17 mouse cellular contexts compared by ENCODE assay signal in the genomic region with DNA sequence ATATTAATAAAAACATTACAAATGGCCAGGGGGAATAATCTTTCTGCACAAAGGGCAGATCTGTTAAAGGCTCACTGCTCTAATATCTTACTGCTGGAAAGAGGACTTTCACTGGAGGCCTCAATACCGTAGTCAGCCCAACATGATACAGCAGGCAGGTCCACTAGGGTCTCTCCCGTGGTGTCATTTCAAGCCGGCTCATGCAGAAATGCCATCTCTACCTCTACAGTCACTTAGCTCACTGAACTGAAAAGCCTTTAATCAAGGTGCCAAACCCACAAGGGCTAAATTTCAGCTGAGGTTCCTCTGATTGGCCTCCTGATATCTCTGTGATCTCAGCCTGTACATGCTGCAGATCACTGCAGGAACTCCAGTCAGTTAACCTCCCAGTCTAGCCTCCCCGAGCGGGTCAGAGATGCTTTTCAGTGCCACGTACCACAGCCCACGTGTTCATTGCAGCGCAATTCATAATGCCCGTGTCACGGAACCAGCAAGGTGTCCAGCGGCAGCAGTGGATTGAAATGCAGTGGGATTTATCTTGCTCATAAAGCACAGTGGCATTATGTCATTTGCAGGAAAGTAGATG.
"Had no signal": no experiment of that assay in that cellular context is flagged by ENCODE, and none has a peak within 500 bp of the region (broad histone marks: within the 10 kb centered on the region; RNA-seq: fewer than 3 reads in every experiment).

No protein-coding gene starts in this region.

- H3K4me2 ChIP-seq: lung, embryonic 15.5 days; midbrain, embryonic 11.5 days; midbrain, embryonic 13.5 days; midbrain, embryonic 15.5 days; neural tube, embryonic 12.5 days; stomach, embryonic 15.5 days had no signal

- H3K4me3 ChIP-seq: lung, embryonic 15.5 days; megakaryocyte, embryonic 14.5 days; midbrain, embryonic 13.5 days; midbrain, embryonic 15.5 days; neural tube, embryonic 12.5 days; stomach, embryonic 15.5 days had no signal

- H3K27ac ChIP-seq: lung, embryonic 15.5 days; macrophage; midbrain, embryonic 13.5 days; midbrain, embryonic 15.5 days; neural tube, embryonic 12.5 days; stomach, embryonic 15.5 days; stomach, postnatal 0 days had no signal

- DNase-seq: lung, adult 2 months; lung, postnatal 14 days; lung, postnatal 36 days; right cerebral cortex, postnatal 14 days; thymus, adult 2 months; thymus, postnatal 25 days; thymus, postnatal 4 days had no signal

- ATAC-seq: lung, postnatal 0 days; midbrain, embryonic 13.5 days; midbrain, embryonic 15.5 days had no signal

- H3K36me3 ChIP-seq: lung, embryonic 15.5 days; midbrain, embryonic 13.5 days; midbrain, embryonic 15.5 days; neural tube, embryonic 12.5 days; stomach, embryonic 15.5 days had no signal

- H3K27me3 ChIP-seq: lung, embryonic 15.5 days; megakaryocyte, embryonic 14.5 days; midbrain, embryonic 13.5 days; midbrain, embryonic 15.5 days; neural tube, embryonic 12.5 days; stomach, embryonic 15.5 days had no signal

- H3K9ac ChIP-seq: lung, embryonic 15.5 days; midbrain, embryonic 13.5 days; midbrain, embryonic 15.5 days; neural tube, embryonic 12.5 days; stomach, embryonic 15.5 days had no signal

- H3K9me3 ChIP-seq: lung, embryonic 15.5 days; midbrain, embryonic 15.5 days; neural tube, embryonic 12.5 days; stomach, embryonic 15.5 days had no signal

- H3K4me1 ChIP-seq: lung, embryonic 15.5 days; megakaryocyte, embryonic 14.5 days; midbrain, embryonic 13.5 days; midbrain, embryonic 15.5 days; neural tube, embryonic 12.5 days; stomach, embryonic 15.5 days had no signal
